Mouse (Mus musculus): ENCODE results near the gene Abcb1b. TPM values are rescaled to one million over a fixed set of nuclear protein-coding genes. Genes with fewer than 3 reads are reported as not detected.
"Not testable (repeated sequence)": the region's sequence is repeated elsewhere in the genome, so short reads cannot be mapped to it uniquely, and the experiment has no call there.

The Abcb1b gene
- total RNA-seq (2021), result 1 to 10 TPM; 7.0 to 7.2 TPM
- long read RNA-seq, experiment 1, full-length matches to known transcripts, result 11 of 13 reads
- long read RNA-seq, experiment 1, partial matches to known transcripts, result 1 of 13 reads
- long read RNA-seq, experiment 1, other reads (novel, unspliced or antisense), result 1 of 13 reads
- long read RNA-seq, experiment 2, full-length matches to known transcripts, result 15 of 22 reads
- long read RNA-seq, experiment 2, partial matches to known transcripts, result 3 of 22 reads
- long read RNA-seq, experiment 2, other reads (novel, unspliced or antisense), result 4 of 22 reads

- peak within 1 kb of the TSS; percentile 83 for H3K4me3 ChIP-seq
- peak; percentile 85 for DNase-seq
- TF ChIP-seq CTCF (IDR thresholded peaks at IDR 0.05), result no peak
- peak within 1 kb of the TSS; percentile 81 for H3K27ac ChIP-seq
- intact Hi-C loops (cut with DNase I), result no loop called here
Observed at GRCm38 (mm10) chr5:8797987-8798751, at the start of gene Abcb1b. TSS of gene Abcb1b (plus strand) at chr5:8798147.

DNA sequence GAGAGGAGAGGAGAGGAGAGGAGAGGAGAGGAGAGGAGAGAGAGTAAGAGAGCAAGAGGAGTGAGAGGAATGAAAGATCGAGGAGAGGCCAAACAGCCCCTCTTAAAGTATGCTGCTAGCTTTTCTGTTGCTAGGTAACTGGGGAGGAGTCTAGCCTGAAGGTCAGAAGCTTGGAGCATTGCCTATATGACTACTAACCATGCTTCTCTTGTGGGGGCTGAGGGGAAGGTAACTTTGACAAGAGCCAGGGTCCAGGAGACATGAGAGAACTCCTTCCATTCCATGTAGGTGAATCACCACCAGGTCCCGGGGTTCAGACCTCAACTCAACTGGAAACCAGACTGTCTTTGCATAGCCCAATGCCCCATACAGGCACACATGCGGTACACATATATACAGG, 25.1 kb upstream of the Abcb1b start:
- no peak for DNase-seq
- Histone ChIP-seq H3K4me3 (no peak overlapping the region), H3K27ac (no peak overlapping the region)
- TF ChIP-seq CTCF (IDR thresholded peaks at IDR 0.05), result no peak
- intact Hi-C loops (cut with DNase I), result no loop called here

DNA sequence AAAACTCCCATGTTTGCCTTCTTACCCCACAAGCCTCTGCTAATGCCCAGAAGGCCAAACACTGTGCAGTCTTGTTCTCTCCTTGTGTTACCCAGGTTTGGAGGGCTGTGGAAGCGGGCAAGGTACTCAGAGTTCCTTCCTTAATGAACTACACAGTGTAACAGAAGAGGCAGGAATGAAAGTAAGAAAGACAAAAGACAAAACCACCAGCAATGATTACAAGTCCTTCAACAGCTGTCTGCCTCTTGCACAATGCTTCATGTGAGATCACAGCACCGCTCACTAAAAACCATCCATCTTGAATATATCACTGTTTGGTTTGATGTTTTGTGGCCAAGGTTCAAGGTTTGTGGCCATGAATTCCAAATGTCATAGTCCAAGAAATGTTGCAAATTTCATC, 19.6 kb upstream of the Abcb1b start:
- Histone ChIP-seq H3K4me3 (no peak overlapping the region), H3K27ac (no peak overlapping the region)
- intact Hi-C loops (cut with DNase I), result no loop called here
- TF ChIP-seq CTCF (IDR thresholded peaks at IDR 0.05), result no peak
- DNase-seq, result no peak

- no peak for TF ChIP-seq CTCF (IDR thresholded peaks at IDR 0.05)
- intact Hi-C loops (cut with DNase I), result no loop called here
- Histone ChIP-seq H3K4me3 (no peak overlapping the region), H3K27ac (no peak overlapping the region)
- DNase-seq, result no peak
Observed at GRCm38 (mm10) chr5:8778751-8779150, 19.2 kb upstream of the Abcb1b start.

DNA sequence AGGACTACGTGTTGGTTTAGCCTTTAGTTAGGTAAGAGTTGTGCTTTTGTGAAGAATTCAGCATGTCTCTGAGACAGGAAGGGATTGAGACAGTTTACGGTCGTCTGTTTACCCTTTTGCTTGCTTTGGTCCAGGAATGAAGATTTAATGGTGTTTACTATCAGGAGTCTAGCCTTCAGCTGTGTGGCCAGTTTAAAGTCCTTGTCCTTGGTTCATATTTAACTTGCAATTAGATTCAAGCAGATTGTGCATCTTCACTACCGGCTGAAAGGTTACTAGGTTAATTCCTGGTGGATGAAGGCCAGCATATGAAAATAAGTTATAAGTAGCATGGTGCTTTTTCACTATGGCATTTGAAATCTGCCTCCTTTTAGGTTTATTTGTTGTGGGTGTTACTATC, 5.7 kb upstream of the Abcb1b start:
- no peak for TF ChIP-seq CTCF (IDR thresholded peaks at IDR 0.05)
- Histone ChIP-seq H3K4me3 (no peak overlapping the region), H3K27ac (no peak overlapping the region)
- intact Hi-C loops (cut with DNase I), result no loop called here
- no peak for DNase-seq

DNA sequence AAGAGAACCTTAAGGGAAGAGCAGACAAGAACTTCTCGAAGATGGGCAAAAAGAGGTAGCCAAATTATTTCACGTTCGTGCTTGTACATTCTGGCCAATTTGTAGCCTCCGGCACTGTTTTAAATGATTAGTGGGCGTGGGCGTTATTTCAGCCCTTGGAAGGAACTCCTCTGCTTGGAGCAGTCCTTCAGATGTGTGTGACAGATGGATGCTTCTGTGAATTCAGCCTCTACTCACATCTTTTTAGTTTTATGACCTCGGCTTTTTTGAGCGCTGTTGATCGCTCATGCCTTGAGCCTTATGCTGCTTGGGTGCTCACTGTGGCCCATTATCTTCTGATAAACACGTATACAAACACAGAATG, 787 bp downstream of the Abcb1b start:
- peak overlapping the region; percentile 81 for H3K27ac ChIP-seq
- intact Hi-C loops (cut with DNase I), result no loop called here
- no peak for TF ChIP-seq CTCF (IDR thresholded peaks at IDR 0.05)

GRCm38 (mm10) chr5:8805742-8806141, 7.8 kb downstream of the Abcb1b start:
- no peak for DNase-seq
- H3K4me3 ChIP-seq, result no peak overlapping the region
- no peak for TF ChIP-seq CTCF (IDR thresholded peaks at IDR 0.05)
- intact Hi-C loops (cut with DNase I), result no loop called here
- H3K27ac ChIP-seq, result no peak overlapping the region

More for the DNA sequence above, 787 bp downstream of the Abcb1b start:
- H3K4me3 ChIP-seq, result peak overlapping the region; percentile 83
- DNase-seq, result no peak

- DNase-seq, result no peak
- intact Hi-C loops (cut with DNase I), result no loop called here
- Histone ChIP-seq H3K4me3 (no peak overlapping the region), H3K27ac (no peak overlapping the region)
- TF ChIP-seq CTCF (IDR thresholded peaks at IDR 0.05), result no peak
Observed at GRCm38 (mm10) chr5:8807137-8808004, 9.4 kb downstream of the Abcb1b start.

- TF ChIP-seq CTCF (IDR thresholded peaks at IDR 0.05), result no peak
- no peak overlapping the region for H3K4me3 ChIP-seq
- DNase-seq, result no peak
- no peak overlapping the region for H3K27ac ChIP-seq
- intact Hi-C loops (cut with DNase I), result no loop called here
Observed at GRCm38 (mm10) chr5:8813872-8814271, 15.9 kb downstream of the Abcb1b start.

DNA sequence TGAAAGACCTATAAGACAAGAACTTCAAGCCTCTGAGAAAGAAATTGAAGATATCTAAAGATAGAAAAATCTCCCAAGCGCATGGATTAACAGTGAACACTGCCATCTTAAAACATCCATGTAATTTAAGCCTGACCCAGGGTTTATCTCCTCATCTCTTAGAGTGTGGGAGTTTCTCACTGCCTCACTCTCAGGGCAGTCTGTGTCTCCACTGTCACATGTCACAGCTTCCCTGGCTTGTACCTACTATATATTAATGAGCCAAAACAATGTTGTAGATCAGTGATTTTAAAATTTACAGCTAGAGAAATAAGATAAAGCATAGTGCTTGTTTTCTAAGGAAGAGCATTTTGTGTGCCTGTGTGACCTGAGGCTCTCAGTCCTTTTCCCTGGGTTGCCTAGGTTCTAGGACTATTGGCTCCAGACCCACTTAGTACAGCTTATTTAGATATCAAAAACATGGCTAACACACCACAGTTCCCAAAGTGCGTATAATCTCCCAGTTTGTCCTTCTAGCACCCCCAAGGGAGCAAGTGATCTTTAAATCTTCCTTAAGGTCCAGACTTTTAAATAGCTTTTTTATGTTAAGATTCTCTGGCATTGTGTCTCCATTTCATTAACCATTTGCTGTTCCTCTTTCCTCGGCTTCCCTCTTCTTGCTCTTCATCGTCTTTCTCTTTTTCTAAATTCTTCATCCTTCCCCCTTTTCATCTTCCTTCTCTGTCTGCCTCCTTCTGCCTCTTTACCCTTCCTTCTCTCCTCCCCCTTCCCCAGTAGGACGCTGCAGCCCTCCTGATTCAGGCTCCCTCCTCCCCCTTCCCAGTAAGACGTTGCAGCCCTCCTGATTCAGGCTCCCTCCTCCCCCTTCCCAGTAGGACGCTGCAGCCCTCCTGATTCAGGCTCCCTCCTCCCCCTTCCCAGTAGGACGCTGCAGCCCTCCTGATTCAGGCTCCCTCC, 22.0 kb downstream of the Abcb1b start:
- no peak overlapping the region; the same call in 1 of the 2 replicates for H3K4me3 ChIP-seq
- DNase-seq, result no peak
- no peak for TF ChIP-seq CTCF (IDR thresholded peaks at IDR 0.05)
- H3K27ac ChIP-seq, result no peak overlapping the region
- intact Hi-C loops (cut with DNase I), result no loop called here

GRCm38 (mm10) chr5:8820592-8821104, 22.7 kb downstream of the Abcb1b start:
- H3K27ac ChIP-seq; H3K4me3 ChIP-seq; intact Hi-C loops (cut with DNase I); DNase-seq: not testable (repeated sequence)
